Mouse (Mus musculus) limb, embryonic 14.5 days (tissue): ENCODE results near the gene Ahsa1. TPM values are rescaled to one million over a fixed set of nuclear protein-coding genes. Genes with fewer than 3 reads are reported as not detected.

Experiments
- ATAC-seq: fragments of 200-750 bp; cut with Nextera tagmentation; 2 replicates; pipeline ENCODE4 v1.8.0; 2017; ENCODE audit warnings: low read depth, moderate number of reproducible peaks, moderate TSS enrichment; ENCODE audit not compliant: low FRiP score
- DNase-seq: peaks from one replicate; pipeline ENCODE4 v3.0.0-alpha.2; 2015; ENCODE audit warnings: low spot score
- H3K27ac ChIP-seq: fragments of 300-500 bp; sonication (generic); replicated peaks from 2 replicates; pipeline ENCODE4 v1.5.1; 2014; ENCODE audit warnings: low read depth, mild to moderate bottlenecking, low read length, moderate library complexity, mixed read lengths
- H3K27me3 ChIP-seq: fragments of 300-500 bp; sonication (generic); 2 replicates; pipeline ENCODE4 v1.6.1; 2014; ENCODE audit warnings: low read length, mixed read lengths; ENCODE audit not compliant: control insufficient read depth, insufficient read depth
- H3K36me3 ChIP-seq: fragments of 300-500 bp; sonication (generic); 2 replicates; pipeline ENCODE4 v1.6.1; 2014; ENCODE audit warnings: mild to moderate bottlenecking, low read length, moderate library complexity, mixed read lengths; ENCODE audit not compliant: control insufficient read depth, insufficient read depth
- H3K4me1 ChIP-seq: fragments of 300-500 bp; sonication (generic); 2 replicates; pipeline ENCODE4 v1.6.1; 2014; ENCODE audit warnings: antibody characterized with exemption, low read length, mixed read lengths; ENCODE audit not compliant: control insufficient read depth, insufficient read depth
- H3K4me2 ChIP-seq: fragments of 300-500 bp; sonication (generic); replicated peaks from 2 replicates; pipeline ENCODE4 v1.6.1; 2014; ENCODE audit warnings: low read depth, mild to moderate bottlenecking, low read length, moderate library complexity; ENCODE audit not compliant: severe bottlenecking
- H3K4me3 ChIP-seq: fragments of 300-500 bp; sonication (generic); replicated peaks from 2 replicates; pipeline ENCODE4 v1.5.1; 2014; ENCODE audit warnings: low read length
- H3K9ac ChIP-seq: fragments of 300-500 bp; sonication (generic); 2 replicates; pipeline ENCODE4 v1.6.1; 2014; ENCODE audit warnings: mild to moderate bottlenecking, low read depth, low read length, moderate library complexity; ENCODE audit not compliant: severe bottlenecking
- H3K9me3 ChIP-seq: fragments of 300-500 bp; sonication (generic); 2 replicates; pipeline ENCODE4 v1.6.1; 2016; ENCODE audit warnings: low read length; ENCODE audit not compliant: control insufficient read depth
- POLR2A ChIP-seq: fragments of 200-500 bp; IDR thresholded peaks from 2 replicates; pipeline ENCODE4 v1.8.0; 2012; ENCODE audit warnings: inconsistent platforms, mild to moderate bottlenecking, moderate library complexity, borderline replicate concordance; ENCODE audit not compliant: insufficient read depth, insufficient read length; ENCODE audit errors: extremely low read depth
- WGBS: fragments of 180-500 bp; shearing (Covaris S2); extraction: QIAGEN DNeasy Blood & Tissue Kit; methylation state at CpG from one replicate; pipeline ENCODE4 v1.1.7; 2014; 5-methylcytosine and 5-hydroxymethylcytosine counted together
- polyA plus RNA-seq, 2 experiments: library from polyadenylated mRNA; depleted of rRNA in 1 of 2; stranded (reverse) in 1 of 2; unstranded in 1 of 2; fragments of >200 nt; fragmentation: Nextera tagmentation in 1 of 2; extraction: Ambion mirVana in 1 of 2; gene quantifications; 2 replicates each; pipeline versions ENCODE4 v1.2.1 to v1.2.3; 2012 to 2014

Gene Ahsa1
- polyA plus RNA-seq, 2 experiments = 168 to 187 TPM

- no peaks in the 10 kb centered on the region for H3K36me3 ChIP-seq
- no peaks in the 10 kb centered on the region for H3K9me3 ChIP-seq
- no peak overlapping the region for H3K4me3 ChIP-seq
- H3K4me1 ChIP-seq = no peaks in the 10 kb centered on the region
- no peak overlapping the region for H3K9ac ChIP-seq
- H3K27ac ChIP-seq = no peak overlapping the region
- H3K4me2 ChIP-seq = no peak overlapping the region
- TF ChIP-seq POLR2A = no peak
- WGBS = 89% methylated on average over 2 of the region's 2 CpGs
- no peaks in the 10 kb centered on the region for H3K27me3 ChIP-seq
- ATAC-seq (no peak), DNase-seq (no peak)
These were observed 36.6 kb upstream of the Ahsa1 start for GRCm38 (mm10) chr12:87229633-87230032.

- no peak overlapping the region for H3K4me2 ChIP-seq
- no peak for TF ChIP-seq POLR2A
- no peaks in the 10 kb centered on the region for H3K4me1 ChIP-seq
- no peaks in the 10 kb centered on the region for H3K9me3 ChIP-seq
- no peak overlapping the region for H3K27ac ChIP-seq
- no peaks in the 10 kb centered on the region for H3K27me3 ChIP-seq
- no peaks in the 10 kb centered on the region for H3K36me3 ChIP-seq
- no peak overlapping the region for H3K9ac ChIP-seq
- DNase-seq (no peak), ATAC-seq (no peak)
- H3K4me3 ChIP-seq = no peak overlapping the region
These were observed 35.8 kb upstream of the Ahsa1 start for GRCm38 (mm10) chr12:87230379-87230895.

- Histone ChIP-seq H3K4me2 (no peak overlapping the region), H3K9ac (no peak overlapping the region), H3K36me3 (peaks cover 40% of the 10 kb centered on the region), H3K27me3 (no peaks in the 10 kb centered on the region), H3K9me3 (no peaks in the 10 kb centered on the region), H3K27ac (no peak overlapping the region), H3K4me3 (no peak overlapping the region), H3K4me1 (no peaks in the 10 kb centered on the region)
- 81% methylated on average over 5 of the region's 5 CpGs for WGBS
- no peak for TF ChIP-seq POLR2A
- DNase-seq = no peak
- ATAC-seq = no peak
These were observed 29.3 kb upstream of the Ahsa1 start for GRCm38 (mm10) chr12:87236882-87237483.

- WGBS = 94% methylated on average over 1 of the region's 1 CpGs
- Histone ChIP-seq H3K4me2 (no peak within 1 kb of the TSS), H3K27me3 (no peaks in the 10 kb centered on the region), H3K4me3 (no peak within 1 kb of the TSS), H3K4me1 (no peaks in the 10 kb centered on the region), H3K9ac (no peak within 1 kb of the TSS), H3K27ac (no peak within 1 kb of the TSS), H3K9me3 (no peaks in the 10 kb centered on the region), H3K36me3 (peaks cover 48% of the 10 kb centered on the region)
- DNase-seq = no peak
- no peak for ATAC-seq
- TF ChIP-seq POLR2A = no peak
These were observed 27.6 kb upstream of the Ahsa1 start, which contains the start of gene Noxred1 for GRCm38 (mm10) chr12:87238632-87239031. Gene Noxred1, minus strand, starts transcription at chr12:87238732.

GRCm38 (mm10) chr12:87250161-87250560, 16.1 kb upstream of the Ahsa1 start:
- no peaks in the 10 kb centered on the region for H3K9me3 ChIP-seq
- ATAC-seq (no peak), DNase-seq (no peak)
- no peak overlapping the region for H3K9ac ChIP-seq
- no peak for TF ChIP-seq POLR2A
- H3K4me2 ChIP-seq = no peak overlapping the region
- H3K4me3 ChIP-seq = no peak overlapping the region
- WGBS = 85% methylated on average over 6 of the region's 6 CpGs
- no peaks in the 10 kb centered on the region for H3K4me1 ChIP-seq
- no peaks in the 10 kb centered on the region for H3K27me3 ChIP-seq
- peaks cover 89% of the 10 kb centered on the region for H3K36me3 ChIP-seq
- no peak overlapping the region for H3K27ac ChIP-seq
